Mouse (Mus musculus) lung, postnatal 25 days (tissue): Measurements from ENCODE around the gene Sptb.
A peak's percentile ranks its signal among the peaks of the same experiment; 100 is the strongest.

ENCODE experiments used
- DNase-seq: peaks from one replicate; pipeline ENCODE4 v3.0.0; 2022; ENCODE audit warnings: low spot score

Sptb gene

DNA sequence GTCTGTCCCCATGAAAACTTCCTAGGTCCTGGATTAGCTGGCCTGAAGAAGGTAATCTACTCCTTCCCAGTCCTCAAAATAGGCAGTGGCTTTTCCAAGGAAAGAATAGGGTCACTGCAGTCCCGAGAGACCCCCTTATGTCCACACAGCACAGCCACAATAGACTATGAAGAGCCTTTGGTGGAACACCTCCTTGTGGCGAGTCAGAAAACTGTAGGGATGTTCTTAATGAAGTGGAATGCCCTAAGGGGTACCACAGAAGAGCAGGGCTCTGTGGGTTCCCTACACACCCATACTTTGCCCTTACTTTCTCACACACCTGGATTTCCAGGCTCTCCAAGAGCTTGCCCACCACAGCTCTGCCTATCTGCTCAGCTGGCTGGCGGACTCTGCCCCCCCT is 104.5 kb downstream of the Sptb start:
- DNase-seq, result no peak

DNA sequence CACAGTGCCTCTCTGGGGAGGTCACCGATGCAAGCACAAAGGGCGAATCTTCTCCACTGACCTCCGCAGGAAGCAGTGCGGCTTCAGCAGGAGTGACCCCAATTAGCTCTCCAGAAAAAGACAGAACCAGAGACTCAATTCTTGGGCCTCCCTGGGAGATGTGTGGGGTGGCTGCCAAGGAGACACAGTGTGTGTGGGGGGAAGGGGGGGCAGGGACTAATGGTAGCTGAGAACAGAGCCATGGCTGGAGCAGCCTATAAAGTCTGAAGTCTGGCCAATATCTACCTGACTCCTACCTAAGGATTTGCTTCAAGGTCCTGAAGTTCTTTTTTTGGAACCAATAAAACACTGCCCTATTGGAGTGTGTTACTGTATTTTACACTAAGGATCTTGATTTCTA is 105.8 kb downstream of the Sptb start:
- DNase-seq, result no peak

DNA sequence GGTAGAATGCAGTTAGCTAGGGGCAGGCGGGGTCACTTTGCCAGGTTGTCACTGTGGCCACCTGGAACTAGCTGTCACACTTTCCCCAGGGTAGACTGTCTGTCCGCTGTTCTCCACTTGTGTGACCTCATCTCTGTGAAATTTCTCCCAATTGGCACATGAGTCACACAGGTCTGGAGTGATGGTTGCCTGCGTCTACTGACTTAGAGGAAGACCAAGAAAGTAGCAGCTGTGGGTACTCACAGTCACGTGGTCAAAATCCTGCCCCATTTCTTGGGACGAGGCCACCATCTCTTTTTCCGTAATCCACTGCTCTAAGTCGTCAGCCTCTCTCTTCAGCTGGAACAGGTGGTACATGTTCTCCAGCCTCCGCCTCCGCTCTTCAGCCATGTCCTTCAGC is 106.6 kb downstream of the Sptb start:
- no peak for DNase-seq

DNA sequence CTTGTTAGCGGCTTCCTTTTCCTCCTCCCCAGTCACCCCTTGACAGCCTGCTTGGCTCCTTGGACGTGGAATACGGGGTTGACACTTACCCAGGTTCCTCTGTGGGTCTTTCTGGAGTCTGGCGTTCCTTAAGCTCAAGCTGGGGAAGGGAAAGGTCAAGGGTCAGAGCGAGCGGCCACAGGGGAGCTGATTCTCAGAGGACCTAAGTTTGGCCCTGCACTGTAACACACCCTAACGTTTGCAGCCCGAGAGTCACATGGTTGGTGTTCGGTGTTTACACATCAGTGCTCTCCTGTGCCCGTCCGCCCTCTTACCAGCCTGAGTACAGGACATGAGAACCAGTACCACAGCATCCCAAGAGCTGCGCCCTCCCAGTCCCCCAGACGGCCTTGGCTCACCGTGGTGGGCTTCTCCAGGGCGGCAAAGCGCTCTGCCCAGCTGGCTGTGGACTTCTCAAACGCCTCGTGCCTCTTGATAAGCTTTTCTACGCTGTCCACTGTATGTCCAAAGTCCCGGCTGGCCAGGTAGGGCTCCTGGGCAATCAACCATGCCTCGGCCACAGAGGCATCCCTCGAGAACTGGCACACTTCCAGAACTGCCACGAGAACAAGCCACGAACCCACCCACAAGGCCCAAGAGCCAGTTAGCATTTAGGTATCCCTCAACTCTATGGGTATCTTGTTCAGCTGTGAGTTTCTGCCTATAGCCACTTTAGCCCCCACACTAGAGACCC is 112.0 kb downstream of the Sptb start:
- DNase-seq, result no peak

DNA sequence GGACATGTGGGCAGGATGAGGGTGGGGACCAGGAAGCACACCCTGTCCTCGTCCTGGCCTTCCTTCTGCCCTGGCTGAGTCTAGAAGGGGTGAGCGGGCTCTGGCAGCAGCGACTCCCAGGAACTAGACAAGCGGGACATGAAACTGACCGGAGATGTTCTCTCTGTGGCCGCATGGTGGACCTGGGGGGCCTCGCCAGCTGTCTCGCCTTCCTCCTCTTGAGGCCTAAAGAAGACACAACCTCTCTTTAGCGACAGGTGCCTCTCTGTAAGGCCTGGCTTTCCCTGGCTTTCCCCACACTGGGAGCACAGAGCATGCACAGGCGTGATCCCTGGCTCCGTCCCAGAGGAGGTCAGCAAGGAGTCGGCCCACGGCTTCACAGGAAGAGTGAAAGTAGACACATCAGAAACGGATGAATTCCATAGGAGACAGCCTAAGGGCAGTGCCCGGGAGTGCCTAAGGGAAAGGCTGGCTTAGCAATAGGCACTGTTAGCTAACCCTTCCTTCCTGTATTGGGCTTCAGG is 112.7 kb downstream of the Sptb start:
- DNase-seq, result no peak

DNA sequence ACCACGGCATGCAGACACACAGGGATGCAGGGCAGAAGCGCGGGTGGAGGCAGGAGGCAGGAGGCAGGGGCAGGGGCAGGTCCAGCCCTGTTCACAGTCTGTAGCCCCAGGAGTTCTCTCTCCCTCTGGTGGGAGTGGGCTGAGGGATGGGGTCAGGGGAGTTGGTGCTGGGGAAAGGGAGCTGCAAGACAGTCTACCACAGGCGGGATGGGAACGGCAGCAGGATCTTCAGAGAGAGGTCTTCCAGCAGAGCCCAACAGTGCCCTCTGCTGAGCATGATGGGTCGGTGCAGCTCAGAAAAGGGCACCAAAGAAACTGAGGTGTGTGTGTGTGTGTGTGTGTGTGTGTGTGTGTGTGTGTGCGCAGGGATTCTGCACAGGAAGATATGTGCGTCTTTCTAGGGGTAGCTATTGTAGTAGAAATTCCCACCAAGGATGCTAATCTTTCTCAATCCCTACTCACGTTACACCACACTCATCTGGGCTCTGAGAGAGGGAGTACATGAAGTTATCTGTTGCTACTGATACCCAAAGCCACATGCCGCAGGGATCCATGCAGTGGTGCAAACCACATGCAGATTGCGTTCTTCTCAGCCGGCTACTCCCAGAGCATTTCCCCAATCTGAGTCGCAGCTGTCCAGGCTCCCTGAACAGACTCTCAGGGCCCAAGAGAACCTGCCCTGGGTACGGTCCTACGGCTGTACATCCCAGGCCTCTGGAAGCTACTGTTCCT is 113.9 kb downstream of the Sptb start:
- DNase-seq, result peak; percentile 62

DNA sequence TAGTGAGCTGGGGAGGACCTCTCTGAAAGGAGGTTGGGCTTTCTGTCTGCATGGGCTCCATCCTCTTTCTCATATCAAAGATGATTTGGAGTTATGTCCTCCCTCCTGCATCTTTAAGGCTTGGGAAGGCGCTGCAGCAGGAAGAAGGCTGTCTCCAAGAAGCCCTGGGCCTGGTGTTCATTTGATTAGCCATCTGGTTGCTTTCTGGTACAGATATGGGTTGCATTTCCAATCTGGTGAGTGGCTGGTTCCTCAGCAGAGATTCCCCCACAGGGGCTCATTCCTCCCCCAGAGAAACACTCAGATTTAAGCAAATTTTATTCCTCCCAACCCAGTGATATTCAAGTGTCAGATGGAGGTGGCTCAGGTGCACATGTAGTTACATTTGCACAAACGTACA is 114.5 kb downstream of the Sptb start:
- DNase-seq, result no peak

DNA sequence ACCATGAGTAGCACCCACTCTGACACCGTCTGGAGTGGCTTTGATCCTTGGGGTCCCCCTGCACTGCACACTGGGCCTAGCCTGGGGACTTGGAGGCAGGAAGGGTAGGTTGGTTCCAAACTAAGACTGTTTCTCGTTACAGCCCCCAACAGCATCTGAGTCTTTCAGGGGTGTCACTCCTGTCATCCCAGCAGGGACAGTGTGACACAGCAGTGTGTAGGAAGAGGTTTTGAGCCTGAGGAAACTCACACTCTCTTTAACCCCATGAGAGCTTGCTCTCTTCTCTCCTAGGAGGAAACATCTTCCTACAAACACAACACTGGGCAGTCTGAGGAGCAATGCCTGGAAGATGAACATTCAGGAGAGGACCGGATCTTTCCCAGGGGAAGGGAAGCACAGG is 115.8 kb downstream of the Sptb start:
- DNase-seq, result no peak

DNA sequence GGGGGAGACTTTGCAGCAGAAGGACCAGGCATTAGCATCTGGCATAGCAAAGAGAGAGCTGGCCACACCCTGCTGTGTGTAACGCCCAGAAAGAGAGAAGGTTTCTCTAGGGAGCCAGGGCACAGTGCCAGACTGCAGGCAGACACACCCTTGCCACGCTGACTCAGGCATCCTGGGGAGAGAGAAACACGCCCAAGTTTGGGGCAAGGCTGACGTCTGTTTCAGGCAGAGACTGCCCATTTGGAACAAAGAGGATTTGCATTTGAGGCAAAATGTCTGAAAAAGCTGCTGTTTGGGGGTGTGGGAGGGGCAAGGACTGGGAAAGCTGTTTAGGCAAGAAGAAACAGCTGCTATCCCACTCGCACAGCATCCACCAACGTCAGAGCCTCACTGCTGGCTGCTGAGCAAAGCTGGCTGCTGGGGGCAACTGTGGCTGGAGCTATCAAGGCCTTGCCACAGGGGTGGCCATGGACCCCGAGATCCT is 116.5 kb downstream of the Sptb start:
- peak; percentile 81 for DNase-seq

DNA sequence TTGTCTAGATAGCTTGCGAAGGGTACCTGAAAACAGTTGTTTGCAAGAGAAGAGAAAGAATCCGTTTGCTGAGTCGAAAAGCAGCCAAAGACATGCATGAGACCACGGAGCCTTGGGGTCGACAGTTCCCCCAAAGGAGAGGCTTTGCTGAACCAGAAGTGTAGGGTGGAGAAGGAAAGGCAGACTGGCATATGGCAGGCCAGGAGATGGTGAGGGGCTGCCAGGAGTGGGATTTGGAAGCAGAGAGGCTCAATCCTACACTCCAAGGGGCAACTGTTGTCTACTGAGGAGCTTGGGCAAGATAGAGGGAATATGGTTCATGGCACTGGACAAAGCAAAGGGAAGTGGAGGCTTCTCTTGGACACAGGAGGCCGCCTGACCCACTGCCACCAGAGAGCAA is 117.1 kb downstream of the Sptb start:
- DNase-seq, result no peak

DNA sequence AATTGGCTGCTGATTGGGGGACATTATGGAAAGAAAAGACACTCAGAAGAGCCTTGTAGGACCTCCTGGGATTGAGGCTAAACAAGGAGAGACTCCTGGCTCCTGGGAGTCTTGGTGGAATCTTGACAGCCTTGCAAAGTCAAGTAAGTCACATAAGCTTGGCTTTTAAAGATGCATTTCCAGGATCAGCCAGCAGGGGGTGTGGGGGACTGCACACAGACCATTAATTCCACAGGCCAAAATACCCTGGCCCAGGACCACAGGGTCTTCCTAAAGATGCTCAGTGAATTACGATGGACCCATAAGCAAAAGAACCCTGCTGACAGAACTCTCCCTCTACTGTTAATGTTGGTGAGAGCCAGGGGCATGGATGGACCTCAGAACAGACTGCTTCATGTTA is 118.1 kb downstream of the Sptb start:
- DNase-seq, result no peak

DNA sequence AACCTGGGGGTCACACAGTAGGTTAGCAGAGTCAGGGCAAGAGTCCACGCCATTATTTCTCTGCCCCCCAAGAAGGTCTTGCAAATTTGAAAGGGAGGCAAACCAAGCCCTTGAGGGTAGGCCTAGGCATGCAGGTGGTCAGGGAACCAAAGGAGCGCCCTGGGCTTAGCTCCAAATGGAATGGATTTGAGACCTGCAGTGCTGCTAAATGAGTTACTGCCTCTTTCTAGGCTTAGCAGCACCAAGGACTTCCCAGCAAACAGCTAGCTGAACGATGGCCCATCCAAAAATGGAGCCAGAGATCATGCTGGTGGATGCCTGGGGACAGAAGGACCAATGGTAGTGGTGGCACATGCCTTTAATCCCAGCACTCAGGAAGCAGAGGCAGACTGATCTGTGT is 119.3 kb downstream of the Sptb start:
- no peak for DNase-seq

DNA sequence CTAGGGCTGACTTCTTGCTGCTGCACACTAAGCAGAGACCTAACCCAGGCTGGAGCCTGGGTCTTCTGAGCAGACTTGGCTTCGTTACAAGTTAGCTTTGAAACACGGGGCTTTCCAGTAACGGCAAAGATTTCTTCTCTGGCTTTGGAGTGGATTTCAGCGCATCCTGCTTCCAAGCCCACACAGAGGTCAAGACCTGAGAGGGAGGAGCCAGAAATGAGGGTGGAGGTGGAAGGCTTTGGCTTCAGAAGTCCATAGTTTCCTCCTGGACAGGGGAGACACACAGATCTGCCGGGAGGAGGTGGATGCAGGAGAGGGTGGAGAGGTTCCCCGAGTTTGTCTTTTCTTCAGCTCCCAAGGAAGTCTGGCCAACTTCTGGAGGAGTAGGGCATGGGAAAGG is 120.8 kb downstream of the Sptb start:
- DNase-seq, result no peak

DNA sequence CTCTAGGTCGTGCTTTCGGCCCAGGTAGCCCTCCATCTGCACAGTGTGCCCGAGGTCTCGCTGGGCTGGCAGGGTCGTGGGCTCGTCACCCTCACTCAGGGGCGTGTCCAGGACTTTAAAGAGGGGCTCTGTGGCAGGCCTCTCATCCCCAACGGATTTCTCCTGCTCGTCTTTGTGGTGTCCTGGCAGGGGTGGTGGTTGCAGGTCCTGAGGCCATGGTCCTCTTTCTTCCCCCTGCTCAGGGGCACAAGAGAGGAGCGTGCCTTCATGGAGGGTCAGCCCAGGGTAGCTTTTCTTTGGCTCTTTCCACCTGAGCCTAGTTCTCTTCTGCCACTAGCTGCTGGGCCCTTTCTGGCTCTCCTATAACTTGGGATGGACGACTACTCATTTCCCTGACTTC is 123.0 kb downstream of the Sptb start:
- DNase-seq, result no peak

DNA sequence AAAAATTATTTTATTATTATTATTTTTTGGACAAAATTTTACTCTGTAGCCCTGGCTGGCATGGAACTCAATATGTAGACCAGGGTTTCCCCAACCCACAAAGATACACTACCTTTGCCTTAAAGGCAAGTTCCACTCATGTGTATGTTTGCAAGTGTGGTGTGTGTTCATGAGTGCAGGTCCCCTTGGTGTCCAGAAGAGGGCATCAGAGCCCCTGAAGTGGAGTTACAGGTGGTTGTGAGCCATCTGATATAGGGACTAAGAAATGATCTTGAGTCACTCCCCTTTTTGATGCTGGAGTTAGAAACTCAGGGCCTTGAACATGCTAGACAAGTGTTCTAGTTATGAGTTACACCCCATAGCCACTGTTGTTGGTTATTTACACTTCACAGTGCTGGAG is 125.3 kb downstream of the Sptb start:
- DNase-seq, result no peak

DNA sequence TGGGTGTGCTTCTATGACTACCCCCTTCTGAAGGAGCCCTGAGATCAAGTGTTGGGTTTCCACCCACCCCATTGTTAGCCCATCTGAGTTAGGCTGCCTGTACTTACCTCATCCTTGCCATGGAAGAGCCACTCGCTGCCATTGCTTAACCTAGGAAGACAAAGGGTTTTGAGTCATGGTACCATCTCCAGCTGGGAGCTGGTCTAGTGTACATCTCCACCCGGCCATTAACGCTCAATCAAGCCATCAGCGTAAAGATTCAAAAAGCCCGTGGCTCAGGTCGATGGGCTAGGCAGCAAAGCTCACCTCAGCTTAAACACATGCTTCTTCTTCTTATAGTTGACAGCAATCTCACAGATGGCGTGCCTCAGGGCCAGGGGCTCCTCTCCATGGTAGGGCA is 126.9 kb downstream of the Sptb start:
- no peak for DNase-seq

DNA sequence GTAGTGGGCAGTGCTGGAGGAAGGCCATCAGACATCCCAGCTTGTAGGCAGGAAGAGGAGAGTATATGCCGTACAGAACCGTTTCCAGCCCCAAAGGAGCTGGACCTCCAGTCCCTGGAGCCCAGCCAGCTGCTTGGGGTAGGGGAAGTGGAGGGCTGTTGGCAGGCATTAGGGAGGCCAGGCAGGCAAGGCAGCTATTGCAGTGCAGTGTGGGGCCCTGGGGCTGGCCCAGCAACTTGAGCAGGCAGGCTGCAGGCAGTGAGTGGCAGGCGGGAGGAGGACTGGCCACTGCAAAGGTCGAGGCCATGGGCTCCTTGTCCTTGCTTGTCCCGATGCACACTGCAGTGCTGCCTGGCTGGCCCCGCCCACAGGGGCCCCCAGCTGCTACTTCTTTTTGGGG is 127.5 kb downstream of the Sptb start:
- no peak for DNase-seq

DNA sequence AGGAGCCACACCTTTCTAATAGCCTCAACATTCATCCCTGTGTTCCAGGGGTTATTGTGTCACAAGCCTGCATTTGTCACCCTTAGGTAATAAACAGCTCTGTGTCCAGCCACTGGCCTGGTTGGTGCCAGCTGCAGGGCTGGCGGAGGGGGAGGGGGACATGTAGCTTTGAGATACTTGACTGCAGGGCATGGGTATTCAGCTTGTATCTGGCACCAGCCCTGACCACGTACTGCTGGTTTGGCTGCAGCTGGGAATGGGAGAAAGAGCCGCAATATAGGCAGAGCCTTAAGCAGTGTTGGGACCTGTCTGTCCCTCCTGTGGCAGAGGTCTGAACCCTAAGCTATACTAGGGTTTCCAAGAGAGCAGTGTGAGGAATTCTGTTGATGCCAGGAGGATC is 128.2 kb downstream of the Sptb start:
- DNase-seq, result no peak

DNA sequence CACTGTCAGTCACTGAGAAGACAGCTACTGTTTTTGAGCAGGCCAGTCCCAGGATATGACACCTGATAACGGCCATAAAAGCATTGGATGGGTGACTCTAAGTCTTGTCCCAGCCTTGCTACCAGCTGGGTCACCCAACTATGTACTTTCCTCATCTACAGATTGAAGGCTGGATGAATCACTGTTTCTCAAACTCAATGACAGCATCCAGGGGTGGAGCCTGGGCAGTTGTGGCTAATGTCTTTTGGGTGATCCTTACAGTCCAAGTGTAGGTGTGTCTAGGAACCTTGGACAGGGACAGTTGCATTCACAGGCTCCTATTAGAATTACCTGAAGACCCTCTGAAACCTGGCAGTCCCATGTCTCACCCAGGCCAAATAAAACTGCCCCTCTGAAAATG is 130.5 kb downstream of the Sptb start:
- DNase-seq, result no peak

DNA sequence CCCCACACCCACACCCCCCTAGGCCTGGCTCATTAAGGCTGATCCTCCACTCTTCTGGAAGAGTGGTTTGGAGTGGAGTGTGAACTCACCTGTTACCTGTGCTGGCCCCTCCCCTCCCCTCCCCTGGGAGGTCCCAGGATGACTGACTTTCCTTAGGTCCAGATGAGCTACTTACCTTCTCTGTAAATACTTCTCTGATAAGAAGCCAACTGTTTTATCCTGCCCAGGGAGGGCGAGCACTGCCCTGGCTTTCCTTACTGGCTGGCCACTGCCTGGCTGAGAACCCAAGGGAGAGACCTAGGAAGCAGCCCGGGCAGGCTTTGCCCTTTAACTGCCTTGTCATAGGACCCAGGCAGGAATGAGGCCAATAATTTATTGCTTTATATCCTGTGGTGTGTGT is 131.9 kb downstream of the Sptb start:
- DNase-seq, result no peak

DNA sequence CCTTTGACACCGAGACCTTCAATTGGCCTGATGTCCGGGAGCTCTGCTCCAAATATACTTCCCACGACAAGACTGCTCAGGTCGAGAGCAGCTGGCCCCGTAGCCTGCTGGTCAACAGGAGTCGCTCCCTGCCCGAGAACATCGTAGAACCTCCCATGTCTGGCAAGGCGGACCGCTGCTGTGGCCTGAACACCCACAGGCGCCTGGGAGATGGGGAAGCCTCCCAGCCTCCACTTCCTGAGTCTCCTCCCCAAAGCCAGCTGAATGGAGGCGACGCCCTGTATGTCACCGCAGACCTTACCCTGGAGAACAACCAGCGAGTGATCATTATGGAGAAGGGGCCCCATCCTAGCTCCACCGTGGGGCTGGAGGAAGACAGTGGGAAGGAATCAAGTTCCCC is 132.5 kb downstream of the Sptb start:
- DNase-seq, result no peak

DNA sequence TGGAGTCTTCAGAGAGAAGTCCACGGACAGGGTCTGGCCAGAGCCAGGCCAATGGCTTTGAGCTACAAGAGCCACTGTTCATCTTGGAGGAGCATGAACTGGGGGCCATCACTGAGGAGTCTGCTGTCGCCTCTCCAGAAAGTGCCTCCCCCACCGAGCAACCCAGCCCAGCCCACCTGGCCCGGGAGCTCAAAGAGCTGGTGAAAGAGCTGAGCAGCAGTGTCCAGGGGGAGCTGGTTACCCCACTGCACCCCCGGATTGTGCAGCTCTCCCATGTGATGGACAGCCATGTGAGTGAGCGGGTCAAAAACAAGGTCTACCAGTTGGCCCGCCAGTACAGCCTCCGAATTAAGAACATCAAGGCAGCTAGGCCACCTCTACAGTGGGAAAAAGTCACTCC is 133.5 kb downstream of the Sptb start:
- DNase-seq, result no peak

DNA sequence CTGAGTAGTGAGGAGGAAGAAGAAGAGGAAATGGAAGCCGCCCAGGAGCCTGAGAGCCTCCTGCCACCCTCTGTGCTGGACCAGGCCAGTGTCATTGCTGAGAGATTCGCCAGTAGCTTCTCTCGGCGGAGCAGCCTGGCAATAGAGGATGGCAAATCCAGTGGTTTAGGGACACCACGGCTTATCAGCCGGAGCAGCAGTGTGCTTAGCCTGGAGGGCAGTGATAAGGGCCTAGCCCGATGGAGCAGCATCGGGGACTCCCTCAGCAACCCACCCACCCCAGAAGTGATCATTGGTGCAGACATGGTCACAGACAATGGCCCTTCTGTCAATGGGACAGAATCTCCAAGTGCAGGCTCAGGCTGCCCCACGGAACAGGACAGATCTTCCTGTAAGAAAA is 134.3 kb downstream of the Sptb start:
- DNase-seq, result no peak

DNA sequence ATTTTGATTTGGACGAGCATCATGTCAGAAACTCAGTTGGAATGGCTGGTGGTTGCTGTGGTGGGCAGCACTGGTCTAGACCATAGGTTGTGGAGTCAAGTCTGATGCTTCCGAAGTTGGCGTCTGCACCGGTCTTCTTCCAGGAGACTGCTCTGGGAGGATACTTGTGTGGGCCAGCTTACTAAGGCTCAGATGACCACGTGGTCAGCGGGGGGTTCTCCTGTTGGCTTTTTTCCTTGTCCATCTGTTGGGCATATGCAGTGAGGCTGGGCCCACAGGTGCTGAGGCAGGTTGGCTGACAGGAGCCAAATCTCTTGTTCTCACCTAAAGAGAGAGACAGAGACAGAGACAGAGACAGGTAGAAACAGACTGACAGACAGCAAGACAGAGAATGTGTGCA is 135.5 kb downstream of the Sptb start:
- DNase-seq, result no peak
